Mouse (Mus musculus) midbrain, embryonic 12.5 days (tissue): Measurements from ENCODE around the gene Pde4d. TPM values are rescaled to one million over a fixed set of nuclear protein-coding genes. Genes with fewer than 3 reads are reported as not detected.

Experiments
- ATAC-seq: fragments of 200-750 bp; cut with Nextera tagmentation; 2 replicates; pipeline ENCODE4 v1.8.0; 2017; ENCODE audit warnings: low read depth, moderate TSS enrichment, moderate library complexity; ENCODE audit not compliant: low FRiP score
- H3K27ac ChIP-seq: fragments of 300-500 bp; sonication (generic); replicated peaks from 2 replicates; pipeline ENCODE4 v1.5.1; 2016; ENCODE audit warnings: mild to moderate bottlenecking
- H3K27me3 ChIP-seq: fragments of 300-500 bp; sonication (generic); 2 replicates; pipeline ENCODE4 v1.6.1; 2016; ENCODE audit warnings: mild to moderate bottlenecking
- H3K36me3 ChIP-seq: fragments of 300-500 bp; sonication (generic); 2 replicates; pipeline ENCODE4 v1.6.1; 2016
- H3K4me1 ChIP-seq: fragments of 300-500 bp; sonication (generic); 2 replicates; pipeline ENCODE4 v1.6.1; 2016
- H3K4me2 ChIP-seq: fragments of 300-500 bp; sonication (generic); replicated peaks from 2 replicates; pipeline ENCODE4 v1.6.1; 2016; ENCODE audit warnings: mild to moderate bottlenecking, moderate library complexity
- H3K4me3 ChIP-seq: fragments of 300-500 bp; sonication (generic); 2 replicates; pipeline ENCODE4 v1.5.1; 2016; ENCODE audit warnings: mild to moderate bottlenecking
- H3K9ac ChIP-seq: fragments of 300-500 bp; sonication (generic); replicated peaks from 2 replicates; pipeline ENCODE4 v1.6.1; 2016; ENCODE audit warnings: mild to moderate bottlenecking, moderate library complexity
- H3K9me3 ChIP-seq: fragments of 300-500 bp; sonication (generic); 2 replicates; pipeline ENCODE4 v1.6.1; 2016; ENCODE audit warnings: mild to moderate bottlenecking
- WGBS: fragments of 180-500 bp; shearing (Covaris S2); methylation state at CpG from one replicate; pipeline ENCODE4 v1.1.7; 2016; 5-methylcytosine and 5-hydroxymethylcytosine counted together
- polyA plus RNA-seq: library from polyadenylated mRNA; unstranded; fragments of >200 nt; fragmentation: Nextera tagmentation; extraction: Ambion mirVana; gene quantifications from 2 replicates; pipeline ENCODE4 v1.2.1, GENCODE M21; 2016

The Pde4d gene
- polyA plus RNA-seq, 1 experiment from 2014 or later, result 21.4 TPM

DNA sequence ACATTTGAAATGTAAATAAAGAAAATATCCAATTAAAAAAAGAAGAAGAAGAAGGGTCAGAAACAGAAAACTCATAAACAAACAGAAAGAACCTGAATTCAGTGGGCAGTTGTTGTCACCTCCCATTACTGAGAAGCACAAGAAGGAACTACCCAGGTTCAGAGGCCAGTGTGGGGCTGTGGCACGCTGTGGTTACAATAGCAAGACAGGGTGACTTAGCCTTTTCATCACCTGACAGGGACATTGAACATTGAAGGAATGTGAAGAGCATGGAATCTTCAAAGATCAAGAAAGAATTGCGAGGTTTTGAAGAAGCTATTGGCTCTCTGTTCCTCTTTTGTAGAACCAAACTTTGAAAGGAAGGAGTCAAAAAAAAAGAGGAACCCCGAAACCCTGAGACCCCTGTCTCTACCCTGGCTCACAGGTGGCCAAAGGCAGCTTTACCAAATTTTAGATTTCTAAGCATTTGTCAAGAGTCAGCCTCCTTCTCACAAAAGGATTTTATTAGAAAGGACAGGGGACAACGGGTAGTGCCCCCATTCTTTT, 987.6 kb downstream of the Pde4d start:
- H3K36me3 ChIP-seq, result no peaks in the 10 kb centered on the region
- WGBS, result 62% methylated on average over 4 of the region's 4 CpGs
- no peak overlapping the region for H3K4me3 ChIP-seq
- no peak for ATAC-seq
- H3K9me3 ChIP-seq, result no peaks in the 10 kb centered on the region
- no peaks in the 10 kb centered on the region for H3K27me3 ChIP-seq
- peaks cover 7% of the 10 kb centered on the region; the same call in 1 of the 2 replicates for H3K4me1 ChIP-seq
- no peak overlapping the region for H3K9ac ChIP-seq
- no peak overlapping the region for H3K4me2 ChIP-seq
- H3K27ac ChIP-seq, result no peak overlapping the region

DNA sequence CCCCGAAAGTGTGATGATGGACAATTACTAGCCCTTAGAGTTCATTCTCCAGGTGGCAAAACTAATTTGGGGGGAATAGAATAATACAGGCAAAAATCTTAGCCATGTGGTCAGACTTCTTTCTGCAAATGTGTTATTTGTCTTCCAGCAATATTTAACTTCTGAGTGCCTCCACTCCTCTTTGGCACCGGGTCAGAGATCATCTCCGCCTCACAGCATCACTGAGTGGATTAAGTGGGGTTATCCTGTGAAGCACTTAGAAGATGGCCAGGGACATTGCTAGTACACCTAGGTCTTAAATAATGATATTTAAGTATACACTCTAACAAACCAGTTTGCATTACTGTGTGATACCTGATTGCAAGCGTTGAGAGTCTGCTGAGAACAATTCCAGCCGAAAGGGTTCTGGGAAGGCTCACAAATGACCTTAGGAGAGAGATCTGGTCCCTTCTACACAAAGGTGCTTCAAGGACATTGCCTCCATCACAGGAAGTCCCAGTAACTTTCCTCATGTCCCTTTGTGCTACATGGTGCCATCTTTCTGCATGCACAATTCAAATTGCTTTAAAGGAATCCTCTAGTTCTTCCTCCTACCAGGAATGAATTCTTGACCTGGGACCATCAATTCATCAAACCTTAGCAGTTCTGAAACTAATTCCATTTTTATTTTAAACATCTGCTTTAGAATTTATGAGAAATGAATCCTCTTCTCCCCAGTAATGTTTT, 989.9 kb downstream of the Pde4d start:
- Histone ChIP-seq H3K4me1 (peaks cover 16% of the 10 kb centered on the region; the same call in 1 of the 2 replicates), H3K36me3 (no peaks in the 10 kb centered on the region), H3K27ac (peak overlapping the region; percentile 89), H3K4me3 (peak overlapping the region; percentile 53; the same call in 1 of the 2 replicates), H3K9me3 (no peaks in the 10 kb centered on the region), H3K4me2 (peak overlapping the region; percentile 57), H3K27me3 (no peaks in the 10 kb centered on the region), H3K9ac (peak overlapping the region; percentile 63; the same call in 1 of the 2 replicates)
- WGBS, result 69% methylated on average over 5 of the region's 5 CpGs
- no peak for ATAC-seq

DNA sequence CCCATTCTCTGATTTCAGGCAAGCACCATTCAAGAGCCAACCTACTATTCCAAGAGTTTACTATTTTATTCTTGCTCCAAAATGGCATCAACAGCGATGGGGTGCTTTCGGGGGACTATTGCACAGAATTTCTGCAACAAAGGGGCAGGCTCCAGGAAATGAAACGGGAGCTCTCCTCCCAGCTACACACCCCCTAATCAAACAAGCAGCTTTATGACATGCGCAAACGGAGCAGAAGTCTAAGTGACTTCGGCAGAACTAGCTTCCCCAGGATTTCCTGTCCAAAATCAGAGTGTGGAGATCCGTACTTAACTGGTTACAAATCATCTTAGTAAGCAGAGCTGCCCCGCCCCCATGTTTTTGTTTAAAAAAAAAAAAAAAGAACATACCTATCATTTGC, 990.6 kb downstream of the Pde4d start:
- peak overlapping the region; percentile 63 for H3K9ac ChIP-seq
- peak overlapping the region; percentile 57 for H3K4me2 ChIP-seq
- no peaks in the 10 kb centered on the region for H3K36me3 ChIP-seq
- H3K27me3 ChIP-seq, result no peaks in the 10 kb centered on the region
- peak; percentile 74 for ATAC-seq
- 4% methylated on average over 8 of the region's 8 CpGs for WGBS
- H3K4me3 ChIP-seq, result peak overlapping the region; percentile 53
- H3K4me1 ChIP-seq, result peaks cover 18% of the 10 kb centered on the region; the same call in 1 of the 2 replicates
- peak overlapping the region; percentile 89 for H3K27ac ChIP-seq
- no peaks in the 10 kb centered on the region for H3K9me3 ChIP-seq

DNA sequence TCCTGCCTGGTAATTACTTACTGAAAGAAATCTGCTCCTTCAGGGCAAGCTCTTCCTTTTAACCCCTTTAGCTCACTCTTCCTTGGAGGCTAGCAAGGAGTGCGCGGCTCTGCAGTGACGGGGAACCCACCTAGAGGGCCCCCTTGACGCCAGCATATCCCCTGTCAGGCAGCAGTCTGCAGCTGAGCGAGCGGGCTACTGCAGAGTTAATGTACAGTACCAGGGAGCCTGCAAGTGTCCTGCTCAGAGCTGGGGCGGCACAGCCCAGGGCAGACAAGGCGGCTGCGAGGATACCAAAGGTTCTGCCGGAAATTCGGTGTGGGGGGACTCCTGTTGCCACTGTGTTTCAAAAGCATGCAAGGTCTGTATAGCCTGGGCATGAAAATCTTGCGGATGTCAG, 991.1 kb downstream of the Pde4d start:
- ATAC-seq, result peak; percentile 99
- H3K27me3 ChIP-seq, result no peaks in the 10 kb centered on the region

DNA sequence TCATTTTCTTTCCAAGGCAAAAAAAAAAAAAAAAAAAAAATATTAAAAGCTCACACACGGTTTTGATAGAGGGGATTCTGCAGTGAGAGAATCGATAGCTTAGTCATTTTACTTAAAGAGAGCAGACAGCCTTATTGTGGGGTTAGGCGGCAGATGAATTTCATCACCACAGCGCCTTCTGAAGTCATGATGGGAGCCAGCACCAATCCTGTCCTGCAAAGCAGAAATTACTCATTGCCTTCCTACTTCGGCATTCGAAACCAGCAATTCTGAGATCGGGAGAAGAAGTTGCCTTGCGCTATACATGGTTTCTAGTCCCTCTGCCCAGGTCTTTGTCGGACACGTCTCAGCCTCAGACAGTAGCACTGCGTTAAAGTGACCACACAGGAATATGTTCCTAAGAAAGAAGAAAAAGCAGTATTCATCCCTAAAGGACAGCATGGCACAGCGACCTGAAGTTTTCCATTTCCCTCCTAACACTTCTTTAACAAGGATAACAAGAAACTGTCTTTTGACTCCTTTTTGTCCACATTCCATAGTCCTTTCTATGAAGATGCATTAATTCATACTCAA, 991.7 kb downstream of the Pde4d start:
- peak overlapping the region; percentile 57 for H3K4me2 ChIP-seq
- no peaks in the 10 kb centered on the region for H3K27me3 ChIP-seq
- no peaks in the 10 kb centered on the region for H3K36me3 ChIP-seq
- peak overlapping the region; percentile 53 for H3K4me3 ChIP-seq
- H3K9me3 ChIP-seq, result no peaks in the 10 kb centered on the region
- WGBS, result 46% methylated on average over 12 of the region's 12 CpGs
- peaks cover 18% of the 10 kb centered on the region; the same call in 1 of the 2 replicates for H3K4me1 ChIP-seq
- H3K9ac ChIP-seq, result peak overlapping the region; percentile 63; the same call in 1 of the 2 replicates
- no peak for ATAC-seq
- H3K27ac ChIP-seq, result peak overlapping the region; percentile 89

More for the DNA sequence above, 991.1 kb downstream of the Pde4d start:
- WGBS, result under 1% methylated on average over 12 of the region's 12 CpGs
- Histone ChIP-seq H3K36me3 (no peaks in the 10 kb centered on the region), H3K4me1 (peaks cover 18% of the 10 kb centered on the region; the same call in 1 of the 2 replicates), H3K27ac (peak overlapping the region; percentile 89), H3K9ac (peak overlapping the region; percentile 63), H3K9me3 (no peaks in the 10 kb centered on the region), H3K4me2 (peak overlapping the region; percentile 57), H3K4me3 (peak overlapping the region; percentile 53)

DNA sequence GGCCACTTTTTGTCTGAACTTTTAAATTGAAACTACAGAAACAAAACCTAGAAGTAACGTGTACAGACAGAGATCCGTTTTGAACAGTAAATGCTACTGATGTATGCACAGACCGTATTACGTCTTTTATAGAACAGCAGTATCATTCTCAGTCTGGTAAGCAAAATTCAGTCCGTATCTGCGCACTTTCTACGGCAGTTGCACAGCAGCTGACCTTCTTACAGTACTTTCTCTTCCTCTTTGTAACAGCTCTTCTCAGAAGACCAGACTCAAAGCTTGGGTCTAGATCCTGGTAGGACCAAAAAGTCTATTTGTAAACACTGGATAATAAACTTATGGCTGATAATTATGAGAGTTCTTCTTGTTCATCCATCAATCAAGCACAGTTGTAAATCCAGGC, 996.4 kb downstream of the Pde4d start:
- Histone ChIP-seq H3K36me3 (no peaks in the 10 kb centered on the region), H3K4me3 (no peak overlapping the region), H3K27me3 (no peaks in the 10 kb centered on the region), H3K4me2 (0 out of 2 replicates have a peak overlapping the region, but pooled peaks have one; percentile 4), H3K4me1 (0 out of 2 replicates have a peak, but pooled peaks cover 11% of the 10 kb centered on the region), H3K9ac (no peak overlapping the region), H3K27ac (no peak overlapping the region), H3K9me3 (0 out of 2 replicates have a peak, but pooled peaks cover 2% of the 10 kb centered on the region)
- no peak for ATAC-seq
- WGBS, result 89% methylated on average over 7 of the region's 7 CpGs

DNA sequence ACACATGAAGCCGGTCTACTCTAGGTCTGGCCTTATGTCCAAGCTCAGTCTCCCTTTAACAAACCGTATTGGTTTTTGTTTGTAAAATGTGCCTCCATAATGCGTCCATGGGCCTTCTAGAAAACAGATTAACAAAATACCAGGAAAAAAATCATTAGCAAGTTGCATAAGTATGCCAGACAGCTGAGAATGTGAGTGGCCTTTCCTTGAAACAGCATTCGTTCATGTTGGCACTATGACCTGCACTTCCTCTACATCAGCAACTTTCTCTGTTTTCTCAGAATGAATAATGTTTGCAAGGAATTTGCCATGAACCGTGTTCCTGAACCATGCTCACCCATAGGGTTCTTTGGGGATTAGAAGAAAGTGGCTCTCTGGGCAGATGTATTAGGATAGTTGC, 998.4 kb downstream of the Pde4d start:
- no peak overlapping the region for H3K27ac ChIP-seq
- no peak for ATAC-seq
- 89% methylated on average over 5 of the region's 5 CpGs for WGBS
- H3K4me3 ChIP-seq, result no peak overlapping the region
- 0 out of 2 replicates have a peak, but pooled peaks cover 11% of the 10 kb centered on the region for H3K4me1 ChIP-seq
- H3K36me3 ChIP-seq, result no peaks in the 10 kb centered on the region
- H3K9me3 ChIP-seq, result 0 out of 2 replicates have a peak, but pooled peaks cover 4% of the 10 kb centered on the region
- no peaks in the 10 kb centered on the region for H3K27me3 ChIP-seq
- H3K4me2 ChIP-seq, result no peak overlapping the region
- H3K9ac ChIP-seq, result no peak overlapping the region

DNA sequence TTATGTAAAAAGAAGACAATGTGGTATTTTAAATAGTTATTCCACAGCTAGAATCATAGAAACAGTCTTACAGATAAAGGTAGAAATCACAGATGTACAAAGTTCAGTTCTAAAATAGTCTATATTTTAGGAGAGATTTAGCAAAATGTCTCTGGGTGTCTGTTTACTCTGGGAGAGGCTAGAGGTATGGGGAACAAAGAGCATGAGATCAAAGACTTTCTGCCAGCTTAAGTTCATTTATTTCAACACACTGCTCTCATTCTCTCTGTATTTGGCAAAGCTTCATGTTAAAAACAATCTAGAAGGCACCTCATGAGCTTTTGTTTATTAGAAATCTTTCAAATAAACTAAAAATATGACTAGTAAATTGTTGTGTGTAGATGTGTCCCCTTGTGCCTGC, 1024.6 kb downstream of the Pde4d start:
- Histone ChIP-seq H3K9ac (no peak overlapping the region), H3K36me3 (no peaks in the 10 kb centered on the region), H3K9me3 (no peaks in the 10 kb centered on the region), H3K4me2 (no peak overlapping the region), H3K27me3 (no peaks in the 10 kb centered on the region), H3K4me3 (no peak overlapping the region), H3K27ac (no peak overlapping the region), H3K4me1 (no peaks in the 10 kb centered on the region)
- ATAC-seq, result no peak

DNA sequence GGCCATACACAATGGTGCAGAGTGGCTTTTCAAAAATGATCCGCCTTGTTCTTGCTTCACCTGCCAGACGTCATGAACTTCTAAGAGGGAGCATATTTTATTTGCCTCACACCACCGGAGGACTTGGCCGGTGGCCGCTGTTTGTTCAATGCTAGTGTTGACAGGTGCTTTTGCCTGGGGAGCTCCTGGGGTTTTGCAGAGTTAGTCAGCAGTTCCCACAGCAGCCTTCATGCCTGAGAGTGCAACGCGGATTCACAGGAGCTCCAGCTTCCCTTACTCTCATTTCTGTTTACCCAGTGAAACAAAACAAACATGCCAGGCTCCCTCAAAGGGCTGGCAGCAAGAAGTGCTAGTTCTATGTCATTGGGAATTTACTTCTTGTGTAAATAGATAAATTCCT, 1031.7 kb downstream of the Pde4d start:
- WGBS, result 58% methylated on average over 7 of the region's 7 CpGs
- Histone ChIP-seq H3K4me3 (no peak overlapping the region), H3K9ac (no peak overlapping the region), H3K27me3 (no peaks in the 10 kb centered on the region), H3K36me3 (no peaks in the 10 kb centered on the region), H3K27ac (0 out of 2 replicates have a peak overlapping the region, but pooled peaks have one; percentile 30), H3K4me2 (no peak overlapping the region), H3K4me1 (no peaks in the 10 kb centered on the region), H3K9me3 (no peaks in the 10 kb centered on the region)
- no peak for ATAC-seq

DNA sequence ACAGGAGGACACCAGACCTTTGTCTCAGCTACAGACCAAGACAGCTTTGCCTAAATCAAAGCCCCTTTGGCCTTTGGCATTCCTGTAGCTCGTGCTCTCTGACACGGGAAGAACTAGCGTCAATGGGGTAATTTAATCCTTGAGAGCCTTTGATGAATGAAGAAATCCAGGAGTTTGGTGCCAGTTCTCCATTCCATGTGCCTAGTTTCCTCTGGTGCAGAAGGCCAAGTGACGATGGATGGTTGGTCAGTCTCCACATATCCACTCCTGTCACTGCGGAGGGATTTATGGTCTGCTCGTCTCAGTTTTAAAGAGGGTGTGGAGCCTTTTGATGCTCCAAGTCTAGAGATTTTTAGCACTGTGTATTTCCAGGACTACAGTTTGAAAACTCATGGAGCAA, 1036.4 kb downstream of the Pde4d start:
- Histone ChIP-seq H3K27ac (no peak overlapping the region), H3K9ac (no peak overlapping the region), H3K9me3 (no peaks in the 10 kb centered on the region), H3K4me1 (peaks cover 7% of the 10 kb centered on the region; the same call in 1 of the 2 replicates), H3K27me3 (no peaks in the 10 kb centered on the region), H3K4me3 (no peak overlapping the region), H3K36me3 (no peaks in the 10 kb centered on the region), H3K4me2 (no peak overlapping the region)
- ATAC-seq, result no peak
- 57% methylated on average over 6 of the region's 6 CpGs for WGBS

DNA sequence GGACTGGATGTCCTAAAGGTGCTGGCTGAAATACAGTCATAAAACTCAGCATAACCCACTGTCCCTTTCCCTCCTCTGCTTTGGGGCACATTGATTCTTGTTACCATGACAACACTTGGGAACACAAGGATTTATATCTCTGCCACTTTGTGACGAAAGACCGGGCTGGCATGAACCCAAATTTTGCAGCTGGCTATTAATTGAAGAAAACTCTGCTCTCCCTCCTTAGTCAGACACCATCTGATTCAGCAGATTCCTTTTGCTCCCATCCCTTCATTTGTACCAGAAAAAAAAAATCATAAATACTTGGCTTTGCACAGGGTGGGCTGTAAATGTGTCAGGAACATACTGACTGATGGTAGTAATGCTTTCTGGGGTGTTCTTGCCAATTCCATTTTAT, 1037.6 kb downstream of the Pde4d start:
- Histone ChIP-seq H3K4me3 (no peak overlapping the region), H3K27me3 (no peaks in the 10 kb centered on the region), H3K9me3 (no peaks in the 10 kb centered on the region), H3K36me3 (no peaks in the 10 kb centered on the region), H3K9ac (no peak overlapping the region), H3K4me1 (peaks cover 12% of the 10 kb centered on the region; the same call in 1 of the 2 replicates), H3K4me2 (no peak overlapping the region), H3K27ac (no peak overlapping the region)
- 48% methylated on average over 2 of the region's 2 CpGs for WGBS
- no peak for ATAC-seq

DNA sequence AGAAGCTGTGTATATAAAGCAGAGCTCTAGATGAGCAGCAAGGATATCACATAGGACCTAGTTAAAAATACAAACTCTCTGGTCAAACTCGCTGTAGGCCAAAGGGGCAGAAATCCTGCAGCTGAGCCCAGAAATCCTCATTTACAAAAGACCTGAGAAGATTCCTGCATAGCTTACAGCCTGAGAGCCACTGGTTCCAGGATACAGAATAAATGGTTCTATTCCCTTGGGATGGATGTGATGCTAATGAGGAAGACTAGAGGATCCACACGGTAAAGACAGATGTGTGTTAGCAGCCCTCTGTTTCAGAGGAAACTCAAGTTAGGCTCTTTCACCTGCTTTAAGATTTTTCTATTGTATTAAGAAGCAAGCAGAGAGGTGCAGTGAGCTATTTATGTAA, 1041.1 kb downstream of the Pde4d start:
- H3K4me3 ChIP-seq, result no peak overlapping the region
- H3K9me3 ChIP-seq, result no peaks in the 10 kb centered on the region
- H3K27ac ChIP-seq, result 0 out of 2 replicates have a peak overlapping the region, but pooled peaks have one; percentile 15
- no peak overlapping the region for H3K9ac ChIP-seq
- H3K36me3 ChIP-seq, result no peaks in the 10 kb centered on the region
- no peaks in the 10 kb centered on the region for H3K27me3 ChIP-seq
- WGBS, result 38% methylated on average over 2 of the region's 2 CpGs
- peaks cover 12% of the 10 kb centered on the region; the same call in 1 of the 2 replicates for H3K4me1 ChIP-seq
- no peak overlapping the region for H3K4me2 ChIP-seq
- ATAC-seq, result peak; percentile 76
